Mouse (Mus musculus) ZHBTc4 (cell line): ENCODE measurements at regions not wholly inside any gene's neighbourhood (a gene's known extent, or its start where the extent isn't known, plus 50 kb on each side); places are given as distances from the start of the nearest gene placed in this dataset.
A peak's percentile ranks its signal among the peaks of the same experiment; 100 is the strongest.

Experiments used
- DNase-seq: peaks from one replicate; pipeline ENCODE4 v3.0.0-alpha.2; 2011; ENCODE audit warnings: low read depth, low spot score

DNA sequence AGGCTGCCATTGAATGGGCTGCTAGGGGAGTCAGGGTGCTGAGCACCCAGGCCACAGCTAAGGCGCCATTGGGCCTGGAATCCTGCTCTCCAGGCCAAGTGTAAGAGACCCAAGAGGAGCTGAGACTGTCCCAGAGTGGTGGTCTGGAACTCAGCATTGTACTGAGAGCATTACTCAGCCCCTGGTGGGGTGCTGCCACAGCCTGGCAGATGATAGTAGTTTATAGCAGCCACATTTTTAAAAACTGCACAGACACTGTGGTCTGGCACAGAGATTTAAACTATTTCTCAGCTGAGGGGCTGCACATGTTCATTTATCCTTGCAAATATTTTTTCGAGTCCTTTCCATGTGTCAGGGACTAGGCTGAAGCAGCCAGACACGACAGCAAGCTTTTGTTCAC lies 117.3 kb upstream of the Prok2 start:
- DNase-seq: no peak

DNA sequence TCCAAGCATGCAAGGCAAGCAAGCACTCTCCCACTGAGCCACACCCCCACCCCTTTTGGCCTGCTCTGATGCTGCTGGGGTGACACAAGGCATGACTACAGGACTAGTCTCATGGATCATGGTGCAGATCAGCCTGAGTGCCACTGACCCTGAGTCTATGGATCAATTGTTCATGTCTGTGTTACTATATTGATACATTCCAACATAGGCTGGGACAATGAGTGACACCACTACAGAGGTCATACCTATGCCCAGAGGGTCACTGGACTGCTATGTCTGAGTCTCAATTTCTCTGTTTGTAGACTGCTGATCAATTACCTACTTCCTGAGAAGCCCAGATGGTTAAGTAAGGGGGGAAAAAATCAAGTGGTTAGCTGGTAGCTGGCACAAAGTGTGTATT lies 116.5 kb upstream of the Prok2 start:
- no peak for DNase-seq

DNA sequence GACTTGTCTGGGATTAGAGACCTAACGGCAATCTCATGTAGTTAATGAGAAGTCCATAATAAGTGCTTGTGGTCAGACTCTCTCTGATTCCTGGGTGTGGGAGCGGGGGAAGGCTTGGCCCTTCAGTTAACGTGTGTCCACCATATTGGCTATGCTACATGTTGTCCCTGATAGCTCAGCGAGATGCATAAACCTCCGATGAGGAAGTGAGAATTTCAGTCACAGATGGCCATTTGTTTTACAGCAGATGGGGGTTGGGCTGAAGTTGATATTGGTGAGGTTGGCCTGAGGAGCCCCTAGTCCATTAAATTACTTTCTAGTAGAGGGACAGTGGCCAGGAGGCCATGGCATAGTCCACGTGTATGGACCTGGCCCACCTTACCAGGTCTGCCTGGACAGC lies 114.6 kb upstream of the Prok2 start:
- DNase-seq: no peak

DNA sequence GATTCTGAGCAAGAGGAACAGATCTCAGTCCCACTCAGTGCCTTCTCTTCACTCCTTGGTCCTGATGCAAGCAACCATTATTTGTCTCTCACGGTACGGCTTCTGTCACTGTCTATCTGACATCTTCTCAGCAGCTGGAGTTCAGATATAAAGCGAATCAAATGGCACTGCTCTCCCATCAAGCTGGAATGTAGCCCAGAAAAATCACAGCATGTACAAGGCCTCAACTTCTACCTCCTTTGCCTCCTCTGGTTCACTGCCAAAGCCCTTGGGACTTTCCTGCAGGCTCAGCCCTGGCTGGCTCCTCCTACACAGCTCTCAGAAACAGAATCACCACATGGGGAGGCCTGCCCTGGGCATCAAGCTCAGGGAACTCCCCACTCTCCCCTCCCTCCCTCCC lies 107.1 kb upstream of the Prok2 start:
- DNase-seq: no peak

DNA sequence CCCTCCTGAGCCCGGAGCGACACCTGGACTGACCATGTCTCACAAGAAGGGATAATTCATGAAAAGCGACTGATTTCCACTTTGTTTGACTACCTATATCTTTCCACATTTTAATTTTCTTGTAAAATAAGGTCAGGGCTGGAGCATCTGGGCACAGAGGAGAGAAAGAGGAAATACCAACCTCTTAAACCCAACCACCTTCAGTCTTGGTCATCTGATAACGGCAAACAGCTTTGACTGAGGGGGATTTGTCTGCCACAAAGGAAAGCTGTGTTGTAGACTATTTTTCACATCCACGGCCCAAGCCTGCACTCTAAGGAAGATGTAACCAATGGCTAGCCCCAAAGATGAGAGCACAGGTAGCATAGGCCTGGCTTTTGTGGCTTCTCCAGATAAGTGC lies 101.4 kb upstream of the Prok2 start:
- DNase-seq: no peak

DNA sequence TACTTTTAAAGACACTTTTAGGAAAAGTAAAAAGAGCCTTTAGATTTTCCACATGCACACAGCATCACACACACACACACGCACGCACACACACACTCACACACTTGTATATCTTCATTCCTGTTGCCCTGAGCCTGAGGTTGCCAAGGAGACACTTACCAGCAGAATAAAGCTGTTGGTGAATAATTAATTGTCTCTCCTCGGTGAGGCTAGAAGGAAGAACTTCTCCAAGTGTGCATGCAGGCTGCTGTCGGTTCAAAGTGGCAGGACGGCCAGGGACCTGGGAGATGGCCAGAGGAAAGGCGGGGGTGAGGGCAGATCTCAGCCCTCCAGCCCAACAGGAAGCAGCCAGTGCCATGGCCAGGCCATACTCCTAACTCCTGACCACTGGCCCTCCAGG lies 98.6 kb upstream of the Prok2 start:
- no peak for DNase-seq

DNA sequence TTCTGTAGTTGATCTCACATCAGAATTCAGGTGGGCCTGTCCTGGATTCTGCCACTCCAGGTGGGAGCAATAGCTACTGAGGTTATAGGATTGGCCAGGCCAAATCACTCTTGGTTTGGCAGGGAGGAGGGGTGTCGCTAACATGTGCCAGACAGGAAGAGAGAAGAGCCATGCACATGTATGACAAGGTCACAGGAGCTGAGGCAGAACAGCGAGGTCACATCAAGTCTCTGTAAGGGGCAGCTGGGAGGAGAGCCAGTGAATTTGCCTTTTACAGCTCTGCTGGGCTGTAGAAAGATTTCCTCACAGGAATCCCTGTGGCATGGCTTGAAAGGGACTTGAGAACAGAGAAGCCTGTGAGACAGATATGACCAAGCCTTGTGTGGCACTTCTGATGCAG lies 96.3 kb upstream of the Prok2 start:
- no peak for DNase-seq

DNA sequence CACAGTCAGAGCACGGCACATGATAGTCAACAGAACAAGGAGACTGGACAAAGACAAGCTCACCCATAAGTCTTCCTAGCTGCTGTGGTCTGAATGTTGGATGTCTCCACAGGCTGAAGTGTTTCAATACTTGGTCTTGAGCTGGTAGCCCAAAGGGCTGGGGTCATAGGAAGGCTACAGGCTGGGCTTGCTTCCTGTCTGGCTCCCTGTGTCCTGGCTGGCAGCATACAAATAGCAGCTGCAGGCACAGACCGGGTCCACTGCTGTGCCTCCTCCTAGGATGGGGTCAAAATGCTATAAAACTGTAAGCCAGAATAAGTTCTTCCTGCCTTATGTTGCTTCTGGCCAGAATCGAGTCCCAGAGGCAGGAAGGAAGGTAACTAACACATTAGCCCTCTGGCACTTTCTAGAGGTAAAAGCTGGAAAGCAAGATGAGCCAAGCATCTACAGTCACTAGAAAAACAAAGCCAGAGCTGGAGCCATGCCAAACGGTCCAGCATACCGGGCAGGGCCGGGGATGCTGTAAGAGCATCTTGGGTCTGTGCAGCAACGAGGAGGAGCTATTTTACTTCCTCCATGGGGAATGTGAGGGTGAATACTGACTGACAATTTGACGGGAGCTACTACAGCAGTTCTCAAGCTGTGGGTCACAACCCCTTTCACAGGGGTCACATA lies 93.2 kb upstream of the Prok2 start:
- no peak for DNase-seq

DNA sequence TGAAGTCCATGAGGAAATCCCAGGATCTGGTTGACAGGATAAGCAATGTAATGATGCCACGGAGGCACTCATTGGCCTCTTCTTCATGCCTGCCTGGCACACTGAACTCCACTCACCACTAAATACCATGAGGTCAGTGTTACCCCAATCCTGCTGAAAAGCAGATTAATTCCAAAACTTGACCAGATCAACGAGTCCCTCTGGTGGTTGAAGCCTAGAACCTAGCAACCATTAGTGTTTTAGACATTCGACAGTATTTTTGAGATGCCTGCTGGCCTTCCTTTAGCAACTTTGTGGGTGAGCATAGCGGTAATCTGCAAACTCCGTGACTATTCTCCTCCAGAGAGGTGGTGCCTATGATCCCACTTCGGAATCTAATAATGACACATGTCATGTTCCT lies 92.3 kb upstream of the Prok2 start:
- DNase-seq: no peak

DNA sequence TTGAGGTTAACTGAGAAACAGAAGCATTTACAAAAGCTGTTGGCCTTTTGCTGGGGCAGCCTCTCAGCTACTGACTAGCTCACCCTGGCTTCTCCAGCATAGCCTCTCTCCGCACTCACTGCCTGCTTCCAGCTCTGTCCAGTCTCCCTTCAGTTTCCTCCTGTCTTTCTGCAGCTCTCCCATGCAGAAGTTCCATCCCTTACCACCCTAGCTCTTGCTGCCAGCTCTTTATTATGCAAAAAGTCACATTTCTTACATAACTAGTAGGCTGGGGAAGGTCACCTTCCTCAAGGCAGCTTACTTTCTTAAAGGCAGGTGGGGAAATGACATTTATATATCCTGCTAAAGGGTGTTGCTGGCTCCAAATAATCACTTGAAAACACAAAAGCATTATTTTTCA lies 91.1 kb upstream of the Prok2 start:
- DNase-seq: peak; percentile 49

DNA sequence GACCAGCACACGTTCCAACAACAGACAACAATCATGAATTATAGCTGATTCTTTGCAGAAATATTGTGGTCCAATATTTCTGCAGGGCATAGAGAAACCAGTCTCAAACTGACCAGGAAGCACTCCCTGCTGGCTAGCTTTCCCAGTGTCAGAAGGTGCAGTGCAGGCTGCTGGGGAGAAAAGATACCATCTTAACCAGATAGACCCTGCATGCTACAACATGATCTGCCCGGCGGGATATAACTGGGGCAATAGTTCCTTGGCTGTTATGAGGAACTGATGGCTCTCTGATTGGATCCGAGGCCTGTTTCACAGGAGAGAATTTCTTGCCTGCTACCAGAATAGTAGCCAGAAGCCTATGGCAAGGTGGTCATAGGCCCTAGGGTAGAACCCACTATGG lies 86.9 kb upstream of the Prok2 start:
- DNase-seq: no peak

DNA sequence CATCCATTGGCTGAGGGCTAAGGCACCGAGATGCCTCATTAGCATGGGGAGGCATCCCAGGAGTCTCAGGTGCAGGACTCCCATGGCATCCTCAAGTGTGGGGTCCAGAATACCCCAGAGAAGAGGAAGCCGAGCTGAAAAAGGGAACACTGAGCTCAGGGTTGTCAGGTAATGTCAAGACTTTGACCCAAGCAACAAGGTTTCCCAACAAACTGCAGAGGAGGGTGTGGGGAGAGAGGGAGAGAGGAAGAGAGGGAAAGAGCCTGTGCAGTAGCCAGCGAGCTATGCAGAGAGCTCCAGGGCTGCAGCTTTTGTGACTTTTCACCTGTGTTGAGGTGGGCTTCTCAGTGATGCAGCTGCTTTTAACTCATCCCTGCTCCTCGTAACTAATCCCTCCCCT lies 85.7 kb upstream of the Prok2 start:
- no peak for DNase-seq

DNA sequence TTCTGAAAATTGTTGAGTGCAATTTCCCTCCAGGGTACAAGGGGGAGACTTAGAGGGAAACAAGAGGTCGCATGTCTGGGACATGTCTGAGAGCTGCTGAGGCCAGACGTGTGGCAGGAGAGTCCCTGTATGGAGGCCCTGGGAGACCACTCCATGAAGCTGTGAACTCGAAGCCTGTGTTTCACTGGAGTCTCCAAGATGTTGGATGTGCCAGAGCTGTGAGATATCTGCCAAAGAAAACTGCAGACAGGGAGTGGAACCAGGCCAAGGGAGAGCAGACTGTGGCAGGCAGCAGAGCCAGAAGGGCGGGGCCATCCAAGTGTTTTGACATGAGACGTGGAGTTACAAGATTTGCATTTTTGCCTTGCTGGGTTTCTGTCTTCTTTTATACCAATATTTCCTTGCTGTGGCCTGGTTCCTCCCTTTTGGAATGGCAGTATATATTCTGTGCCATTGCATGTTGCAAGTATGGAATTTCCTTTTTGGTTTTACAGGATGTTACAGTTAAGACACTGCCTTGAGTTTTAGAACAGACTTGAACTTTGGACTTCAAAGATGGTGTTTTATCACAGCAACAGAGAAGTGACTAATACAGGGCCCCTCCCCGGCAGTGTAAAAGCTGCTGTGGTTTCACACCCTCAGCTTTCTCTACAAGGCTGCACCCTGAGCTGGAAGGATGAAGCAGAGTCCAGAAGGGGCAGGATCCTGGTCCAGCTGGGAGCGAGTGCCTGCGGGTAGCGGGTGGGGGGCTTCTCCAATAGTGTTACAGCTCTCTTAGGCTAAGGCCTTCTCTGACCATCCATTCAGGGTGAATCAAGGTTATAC lies 85.0 kb upstream of the Prok2 start:
- no peak for DNase-seq

DNA sequence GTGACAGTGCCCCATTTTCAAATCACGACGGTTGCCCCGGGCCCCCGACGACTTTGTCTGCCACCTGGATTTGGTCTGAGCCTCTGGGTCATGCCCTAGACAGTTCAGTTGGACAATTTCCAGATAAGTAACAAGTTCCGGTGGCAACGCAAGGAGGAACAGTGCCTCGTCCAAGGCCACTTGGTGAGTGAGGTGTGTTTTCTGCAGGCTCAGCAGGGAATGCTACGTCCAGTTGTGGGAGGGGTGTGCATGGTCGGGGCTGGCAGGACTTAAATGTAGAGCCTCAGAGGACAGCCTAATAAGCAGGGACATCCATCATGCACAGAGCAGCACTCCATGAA lies 78.7 kb upstream of the Prok2 start:
- no peak for DNase-seq

DNA sequence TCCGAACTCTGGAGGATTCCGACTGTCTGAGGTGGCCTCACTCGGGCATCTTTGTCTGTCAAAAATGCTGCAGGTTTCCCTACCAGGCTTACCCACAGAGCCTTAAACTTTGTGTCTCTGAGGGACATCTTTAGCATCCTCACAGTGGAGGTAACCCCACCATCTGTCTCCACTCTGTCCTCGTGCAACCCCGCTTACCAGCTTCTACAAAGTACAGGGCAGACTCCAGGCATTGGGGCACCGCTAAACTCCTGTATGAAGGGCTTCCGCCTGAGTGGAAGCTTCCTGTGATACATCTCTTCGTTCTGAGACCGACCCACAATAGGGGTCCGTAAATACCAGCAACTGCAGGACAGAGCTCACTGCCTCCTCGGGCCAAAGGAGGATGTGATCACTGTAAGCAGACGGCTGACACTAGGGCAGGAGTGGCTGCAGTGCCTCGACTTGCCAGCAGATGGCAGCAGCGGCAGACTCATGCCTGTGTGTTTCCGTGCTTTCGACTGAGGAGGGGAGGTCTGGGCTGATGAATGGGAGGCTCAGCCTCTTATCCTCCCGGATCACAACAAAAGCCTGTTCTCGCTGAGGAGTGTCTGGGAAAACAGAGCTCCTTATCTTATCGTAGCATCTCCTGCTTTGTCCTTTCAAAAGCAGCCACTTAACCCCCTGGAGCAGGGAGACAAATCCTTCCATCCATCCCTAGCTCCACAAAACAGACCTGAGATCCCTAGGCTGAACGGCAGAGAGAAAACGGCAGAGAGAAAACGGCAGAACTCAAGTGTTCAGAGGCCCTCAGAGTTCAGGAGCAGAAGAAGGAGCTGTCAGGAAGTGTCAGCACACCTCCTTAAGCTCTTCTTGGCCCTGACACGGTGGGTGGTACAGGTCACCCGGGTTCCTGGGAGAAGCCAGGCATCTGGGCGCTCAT lies 78.1 kb upstream of the Prok2 start:
- peak; percentile 94 for DNase-seq

DNA sequence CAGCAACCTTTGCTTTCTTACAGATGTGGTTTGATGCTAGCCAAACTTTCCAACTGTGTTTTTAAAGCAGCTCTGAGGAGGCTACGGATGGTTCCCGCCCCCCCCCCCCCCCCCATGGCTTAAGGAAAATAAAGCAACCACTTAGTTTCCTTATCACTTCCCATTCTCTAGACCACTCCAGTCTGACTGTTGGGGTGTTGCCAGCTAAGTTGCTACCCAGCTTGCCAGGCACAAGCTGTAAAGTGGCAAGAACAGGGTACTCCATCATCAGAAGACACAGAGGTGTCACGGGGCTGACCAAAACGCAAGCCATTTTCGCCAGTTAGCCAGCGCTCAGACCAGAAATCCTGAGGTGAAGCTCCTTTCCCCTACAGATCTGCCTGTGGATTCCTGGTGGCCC lies 74.7 kb upstream of the Prok2 start:
- DNase-seq: no peak

DNA sequence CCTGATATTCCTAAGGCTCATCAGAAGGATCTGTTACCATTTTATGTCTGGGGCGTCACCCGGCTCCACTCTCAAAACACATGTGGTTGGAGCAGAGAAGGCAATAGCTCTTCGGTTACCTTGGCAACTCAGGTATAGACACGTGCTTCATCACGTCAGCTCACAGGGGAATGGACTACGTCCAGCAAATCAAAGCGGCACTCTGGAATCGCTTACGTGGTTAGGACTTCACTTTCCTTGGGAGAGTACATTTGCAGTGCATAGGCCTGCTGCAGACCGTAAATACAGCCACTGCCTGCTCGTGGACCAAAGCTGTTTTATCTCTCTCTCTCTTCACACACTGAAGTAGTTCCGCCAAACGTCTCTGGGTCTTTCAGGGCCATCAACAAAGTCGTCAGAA lies 74.1 kb upstream of the Prok2 start:
- DNase-seq: no peak

DNA sequence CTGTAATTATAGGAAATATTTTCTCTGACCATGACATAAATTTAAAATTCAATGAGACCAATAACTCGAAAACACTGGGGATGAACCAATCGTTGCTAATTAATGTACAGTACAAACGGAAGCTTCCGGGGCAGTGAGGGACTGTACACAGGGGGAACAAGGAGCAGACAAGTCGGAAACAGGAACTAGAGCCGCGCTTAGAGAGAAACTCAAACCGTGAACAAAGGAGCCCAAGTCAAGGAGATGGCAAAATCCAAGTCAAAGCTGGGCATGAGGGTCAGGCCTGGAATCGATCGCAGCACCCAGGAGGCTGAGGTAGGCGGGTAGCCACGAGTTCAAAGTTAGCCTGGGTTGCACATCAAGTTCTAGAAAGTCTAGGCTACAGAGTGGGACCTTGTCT lies 70.2 kb upstream of the Prok2 start:
- no peak for DNase-seq

DNA sequence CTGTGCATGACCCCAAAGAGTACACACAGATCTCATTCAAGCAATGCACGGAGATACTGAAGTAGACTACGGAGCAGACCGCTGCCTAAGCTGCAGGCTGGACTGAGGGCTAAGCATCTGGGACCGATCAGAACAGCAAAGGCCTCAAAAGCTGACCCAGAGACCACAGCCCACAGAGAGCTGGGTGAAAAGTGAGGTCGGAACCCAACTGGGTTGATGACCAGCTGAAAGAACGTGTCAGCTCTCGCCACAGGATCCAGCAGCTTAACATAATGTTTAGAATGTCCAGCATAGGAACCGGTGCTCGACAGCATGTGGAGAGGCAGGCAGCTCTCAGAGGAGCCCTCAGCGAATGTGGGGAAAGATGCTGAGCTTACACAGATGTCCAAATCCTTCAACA lies 67.4 kb upstream of the Prok2 start:
- DNase-seq: no peak

DNA sequence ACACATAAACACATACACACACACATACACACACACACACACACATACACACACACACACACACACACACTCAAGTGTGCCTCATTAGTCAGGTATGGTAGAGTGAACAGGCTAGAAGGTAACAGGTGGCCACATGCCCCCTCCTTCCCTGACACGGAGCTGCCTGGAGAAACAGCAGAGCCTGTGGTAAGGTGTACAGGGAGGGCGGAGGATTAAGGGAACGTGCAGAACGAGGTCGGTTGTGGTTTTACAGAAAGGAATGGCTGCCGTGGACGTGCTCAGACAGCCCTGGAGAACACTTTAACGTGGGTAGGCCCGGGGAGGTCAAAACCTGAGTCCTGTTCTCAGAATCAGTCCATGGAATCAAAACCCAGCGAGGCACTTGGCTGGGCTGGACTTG lies 66.2 kb upstream of the Prok2 start:
- no peak for DNase-seq

DNA sequence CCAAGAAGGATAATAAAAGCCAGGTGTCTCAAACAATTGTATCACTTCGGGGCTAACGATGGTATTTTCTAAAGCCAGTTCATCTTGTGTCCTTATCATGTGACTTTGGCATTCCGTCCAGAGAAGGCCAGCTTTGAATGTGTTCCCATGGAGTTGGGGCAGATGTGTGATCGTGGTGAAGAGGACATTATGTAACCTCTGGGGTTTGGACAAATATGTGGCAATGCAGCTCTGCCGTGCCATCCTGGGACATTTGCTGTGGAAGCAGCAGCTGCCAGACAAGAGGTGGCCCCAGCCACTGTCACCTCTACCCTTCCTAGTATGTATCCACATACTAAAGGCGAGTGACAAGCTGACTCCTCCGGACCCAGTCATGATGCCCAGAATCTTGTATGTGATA lies 60.8 kb upstream of the Prok2 start:
- no peak for DNase-seq

DNA sequence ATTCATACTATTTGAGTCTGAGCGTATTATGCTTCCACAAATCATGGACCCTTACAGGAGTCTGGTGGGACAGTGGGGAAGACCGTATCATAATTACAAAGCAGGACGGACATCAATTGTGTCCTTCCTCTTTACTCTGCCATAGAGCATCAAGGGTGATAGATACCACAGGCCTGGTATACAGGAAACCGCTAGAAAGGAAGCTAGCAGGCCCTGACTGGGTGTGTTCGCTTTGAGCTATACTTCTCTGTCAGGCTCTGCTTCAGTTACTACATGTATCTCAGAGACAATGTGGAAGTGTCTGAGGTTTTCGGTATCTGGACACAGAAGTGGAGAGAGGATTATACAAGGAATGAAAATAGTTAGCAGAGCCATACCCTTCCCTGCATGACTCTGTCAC lies 59.0 kb upstream of the Prok2 start:
- no peak for DNase-seq

DNA sequence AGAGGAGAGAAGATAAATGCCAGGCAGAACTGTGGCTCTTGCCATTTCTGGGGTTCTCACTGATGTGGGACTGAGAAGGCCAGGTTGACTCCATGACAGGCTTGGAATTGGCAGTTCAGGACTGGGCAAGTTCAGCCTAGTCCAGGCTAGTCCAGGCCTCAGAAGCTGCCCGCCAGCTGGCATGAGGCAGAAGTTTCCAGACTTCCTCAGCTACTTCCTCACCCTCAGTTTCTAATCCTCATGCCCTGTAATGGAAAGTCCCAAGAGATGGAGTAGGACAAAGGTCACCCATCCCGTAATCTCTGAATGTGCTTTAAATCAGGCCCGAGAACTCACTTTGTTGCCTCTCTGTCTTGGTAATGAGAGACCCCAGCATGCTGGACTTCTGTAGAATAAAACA lies 58.6 kb upstream of the Prok2 start:
- no peak for DNase-seq
